Mouse (Mus musculus) hindbrain, embryonic 10.5 days (tissue): ENCODE measurements at regions not wholly inside any gene's neighbourhood (a gene's known extent, or its start where the extent isn't known, plus 50 kb on each side); places are given as distances from the start of the nearest gene placed in this dataset.

ENCODE experiments used
- DNase-seq: peaks from one replicate; pipeline ENCODE4 v3.0.0-alpha.2; 2017; ENCODE audit warnings: low spot score
- H3K27ac ChIP-seq: fragments of 300-500 bp; sonication (generic); 2 replicates; pipeline ENCODE4 v1.5.1; 2016; ENCODE audit warnings: mild to moderate bottlenecking, moderate library complexity
- H3K27me3 ChIP-seq: fragments of 300-500 bp; sonication (generic); 2 replicates; pipeline ENCODE4 v1.6.1; 2016; ENCODE audit warnings: mild to moderate bottlenecking; ENCODE audit not compliant: poor library complexity, insufficient read depth, severe bottlenecking
- H3K36me3 ChIP-seq: fragments of 300-500 bp; sonication (generic); 2 replicates; pipeline ENCODE4 v1.6.1; 2016; ENCODE audit warnings: mild to moderate bottlenecking, moderate library complexity
- H3K4me1 ChIP-seq: fragments of 300-500 bp; sonication (generic); replicated peaks from 2 replicates; pipeline ENCODE4 v1.6.1; 2016; ENCODE audit warnings: mild to moderate bottlenecking
- H3K4me3 ChIP-seq: fragments of 300-500 bp; sonication (generic); 2 replicates; pipeline ENCODE4 v1.5.1; 2016; ENCODE audit warnings: mild to moderate bottlenecking, moderate library complexity
- H3K9me3 ChIP-seq: fragments of 300-500 bp; sonication (generic); 2 replicates; pipeline ENCODE4 v1.6.1; 2016; ENCODE audit warnings: mild to moderate bottlenecking, moderate library complexity
- WGBS: fragments of 180-500 bp; shearing (Covaris S2); methylation state at CpG from one replicate; pipeline ENCODE4 v1.1.7; 2016; 5-methylcytosine and 5-hydroxymethylcytosine counted together

- no peaks in the 10 kb centered on the region for H3K9me3 ChIP-seq
- H3K36me3 ChIP-seq = no peaks in the 10 kb centered on the region
- H3K4me1 ChIP-seq = no peaks in the 10 kb centered on the region
- WGBS = 55% methylated on average over 1 of the region's 1 CpGs
- H3K27me3 ChIP-seq = no peaks in the 10 kb centered on the region
- no peak overlapping the region for H3K4me3 ChIP-seq
- no peak for DNase-seq
- no peak overlapping the region for H3K27ac ChIP-seq
Measured at GRCm38 (mm10) chr12:58639478-58639877, 370.4 kb upstream of the Clec14a start.

GRCm38 (mm10) chr12:58638260-58638659 lies 369.2 kb upstream of the Clec14a start:
- 72% methylated on average over 3 of the region's 3 CpGs for WGBS
- H3K9me3 ChIP-seq = no peaks in the 10 kb centered on the region
- DNase-seq = no peak

GRCm38 (mm10) chr12:58632529-58632928 lies 363.4 kb upstream of the Clec14a start:
- no peaks in the 10 kb centered on the region for H3K36me3 ChIP-seq
- no peaks in the 10 kb centered on the region for H3K27me3 ChIP-seq
- H3K4me1 ChIP-seq = no peaks in the 10 kb centered on the region
- 91% methylated on average over 3 of the region's 3 CpGs for WGBS
- H3K4me3 ChIP-seq = no peak overlapping the region
- no peak for DNase-seq
- no peak overlapping the region for H3K27ac ChIP-seq
- no peaks in the 10 kb centered on the region for H3K9me3 ChIP-seq

More at GRCm38 (mm10) chr12:58638260-58638659, 369.2 kb upstream of the Clec14a start:
- Histone ChIP-seq H3K27ac (no peak overlapping the region), H3K27me3 (no peaks in the 10 kb centered on the region), H3K36me3 (no peaks in the 10 kb centered on the region), H3K4me3 (no peak overlapping the region), H3K4me1 (no peaks in the 10 kb centered on the region)

GRCm38 (mm10) chr12:58628817-58629216 lies 359.7 kb upstream of the Clec14a start:
- Histone ChIP-seq H3K27ac (no peak overlapping the region), H3K27me3 (no peaks in the 10 kb centered on the region), H3K9me3 (no peaks in the 10 kb centered on the region), H3K4me1 (no peaks in the 10 kb centered on the region), H3K36me3 (no peaks in the 10 kb centered on the region), H3K4me3 (no peak overlapping the region)
- DNase-seq = no peak
- 74% methylated on average over 5 of the region's 5 CpGs for WGBS

- no peaks in the 10 kb centered on the region for H3K27me3 ChIP-seq
- H3K27ac ChIP-seq = no peak overlapping the region
- H3K9me3 ChIP-seq = no peaks in the 10 kb centered on the region
- H3K4me3 ChIP-seq = no peak overlapping the region
- no peak for DNase-seq
- 61% methylated on average over 2 of the region's 2 CpGs for WGBS
- H3K4me1 ChIP-seq = no peaks in the 10 kb centered on the region
- H3K36me3 ChIP-seq = no peaks in the 10 kb centered on the region
Measured at GRCm38 (mm10) chr12:58625144-58625543, 356.1 kb upstream of the Clec14a start.

GRCm38 (mm10) chr12:58619508-58620310 lies 350.6 kb upstream of the Clec14a start:
- WGBS = 91% methylated on average over 7 of the region's 7 CpGs
- Histone ChIP-seq H3K4me1 (no peaks in the 10 kb centered on the region), H3K27me3 (no peaks in the 10 kb centered on the region), H3K27ac (no peak overlapping the region), H3K4me3 (no peak overlapping the region), H3K36me3 (no peaks in the 10 kb centered on the region), H3K9me3 (no peaks in the 10 kb centered on the region)
- DNase-seq = no peak

GRCm38 (mm10) chr12:58594781-58595180 lies 325.7 kb upstream of the Clec14a start:
- 92% methylated on average over 9 of the region's 9 CpGs for WGBS
- no peaks in the 10 kb centered on the region for H3K36me3 ChIP-seq
- H3K9me3 ChIP-seq = no peaks in the 10 kb centered on the region
- no peaks in the 10 kb centered on the region for H3K27me3 ChIP-seq
- no peak overlapping the region for H3K4me3 ChIP-seq
- H3K4me1 ChIP-seq = no peaks in the 10 kb centered on the region
- no peak overlapping the region for H3K27ac ChIP-seq
- no peak for DNase-seq

GRCm38 (mm10) chr12:58591480-58591829 lies 322.4 kb upstream of the Clec14a start:
- WGBS = 85% methylated on average over 3 of the region's 3 CpGs
- H3K27ac ChIP-seq = no peak overlapping the region
- H3K27me3 ChIP-seq = no peaks in the 10 kb centered on the region
- no peak overlapping the region for H3K4me3 ChIP-seq
- no peaks in the 10 kb centered on the region for H3K4me1 ChIP-seq
- no peaks in the 10 kb centered on the region for H3K9me3 ChIP-seq
- DNase-seq = no peak
- no peaks in the 10 kb centered on the region for H3K36me3 ChIP-seq

GRCm38 (mm10) chr12:58590547-58591479 lies 321.7 kb upstream of the Clec14a start:
- Histone ChIP-seq H3K27ac (no peak overlapping the region), H3K9me3 (no peaks in the 10 kb centered on the region), H3K27me3 (no peaks in the 10 kb centered on the region), H3K36me3 (no peaks in the 10 kb centered on the region), H3K4me1 (no peaks in the 10 kb centered on the region), H3K4me3 (no peak overlapping the region)
- no peak for DNase-seq
- whole genome bisulfite sequencing = 73% methylated on average over 7 of the region's 7 CpGs

- H3K36me3 ChIP-seq = no peaks in the 10 kb centered on the region
- 97% methylated on average over 5 of the region's 5 CpGs for WGBS
- DNase-seq = no peak
Measured at GRCm38 (mm10) chr12:58581811-58582572, 312.9 kb upstream of the Clec14a start.

GRCm38 (mm10) chr12:58569056-58569455 lies 300.0 kb upstream of the Clec14a start:
- no peaks in the 10 kb centered on the region for H3K27me3 ChIP-seq
- WGBS = 87% methylated on average over 1 of the region's 1 CpGs
- no peaks in the 10 kb centered on the region for H3K36me3 ChIP-seq
- H3K4me1 ChIP-seq = no peaks in the 10 kb centered on the region
- H3K4me3 ChIP-seq = no peak overlapping the region
- H3K9me3 ChIP-seq = no peaks in the 10 kb centered on the region
- H3K27ac ChIP-seq = no peak overlapping the region
- no peak for DNase-seq

More at GRCm38 (mm10) chr12:58581811-58582572, 312.9 kb upstream of the Clec14a start:
- no peak overlapping the region for H3K4me3 ChIP-seq
- H3K4me1 ChIP-seq = no peaks in the 10 kb centered on the region
- H3K27ac ChIP-seq = no peak overlapping the region
- H3K9me3 ChIP-seq = no peaks in the 10 kb centered on the region
- no peaks in the 10 kb centered on the region for H3K27me3 ChIP-seq

GRCm38 (mm10) chr12:58560840-58561239 lies 291.8 kb upstream of the Clec14a start:
- Histone ChIP-seq H3K4me3 (no peak overlapping the region), H3K36me3 (no peaks in the 10 kb centered on the region), H3K9me3 (no peaks in the 10 kb centered on the region), H3K27me3 (no peaks in the 10 kb centered on the region), H3K4me1 (no peaks in the 10 kb centered on the region), H3K27ac (no peak overlapping the region)
- 89% methylated on average over 5 of the region's 5 CpGs for WGBS
- DNase-seq = no peak
